Mouse (Mus musculus): ENCODE measurements around the gene Six4.
"Not testable (repeated sequence)": the region's sequence is repeated elsewhere in the genome, so short reads cannot be mapped to it uniquely, and the experiment has no call there.

Gene Six4

DNA sequence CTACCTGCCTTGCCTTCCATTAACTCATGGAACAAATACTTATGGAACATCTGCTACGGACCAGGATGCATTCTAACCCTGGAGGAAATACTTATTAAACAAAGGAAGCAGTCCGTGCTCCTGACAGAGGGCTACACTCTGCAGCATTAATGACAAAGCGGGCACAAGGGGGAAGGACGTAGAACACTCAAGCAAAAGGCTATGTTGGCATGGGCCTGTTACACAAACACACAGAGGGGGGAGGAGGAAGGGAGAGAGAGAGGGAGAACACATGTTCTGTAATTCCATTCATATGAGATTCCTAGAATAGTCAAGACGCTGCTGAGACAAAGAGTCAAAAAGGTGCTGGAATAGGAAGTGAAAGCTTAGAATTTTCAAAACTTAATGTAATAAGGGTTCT is 24.8 kb downstream of the Six4 start:
- DNase-seq (ENCODE audit: low read depth, low spot score), result no peak

GRCm38 (mm10) chr12:73087086-73087485 is 26.2 kb downstream of the Six4 start:
- DNase-seq (ENCODE audit: low read depth, low spot score), result no peak

DNA sequence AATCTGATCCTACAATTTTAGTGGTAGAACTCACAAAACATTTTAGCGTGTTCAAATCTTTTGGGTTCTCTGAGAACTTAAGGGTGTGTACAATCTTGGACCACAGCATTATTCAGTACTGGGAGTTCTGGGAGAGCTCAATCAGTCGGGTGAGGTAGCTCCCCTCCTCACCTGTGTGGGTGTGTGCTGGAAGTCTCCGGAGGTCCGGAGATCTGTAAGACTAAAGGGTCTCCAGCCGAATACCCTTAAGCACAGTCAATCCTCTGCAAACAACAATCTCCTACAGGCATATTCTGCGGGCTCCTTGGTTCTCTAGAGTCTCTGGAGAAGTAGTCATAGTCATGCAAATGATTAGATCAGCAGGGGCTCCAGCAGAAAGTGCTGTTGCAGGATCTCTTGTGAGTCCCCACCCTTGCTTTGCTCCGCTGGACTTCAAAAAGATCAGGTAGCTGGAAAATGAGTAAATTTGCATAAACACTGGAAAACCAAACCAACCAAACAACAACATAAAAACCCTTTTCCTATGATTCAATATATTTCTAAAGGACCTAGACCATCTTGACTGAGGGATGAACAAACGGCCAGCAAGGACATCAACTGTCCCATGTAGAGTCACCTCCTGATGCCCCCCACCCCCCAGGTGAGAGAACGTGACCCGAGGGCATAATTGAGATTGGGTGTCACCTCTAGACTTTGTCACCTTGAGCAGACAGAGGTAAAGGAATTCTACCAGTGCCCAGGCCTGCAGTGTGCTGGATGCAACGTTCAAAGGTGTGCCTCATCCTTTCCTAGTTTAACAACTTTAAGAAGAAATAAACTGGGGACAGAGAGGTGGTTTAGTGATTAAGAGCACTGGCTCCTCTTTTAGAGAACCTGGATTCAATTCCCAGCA is 27.3 kb downstream of the Six4 start:
- no peak for DNase-seq (ENCODE audit: low read depth, low spot score)

GRCm38 (mm10) chr12:73083773-73084172 is 29.5 kb downstream of the Six4 start:
- DNase-seq (ENCODE audit: low read depth, low spot score), result no peak

DNA sequence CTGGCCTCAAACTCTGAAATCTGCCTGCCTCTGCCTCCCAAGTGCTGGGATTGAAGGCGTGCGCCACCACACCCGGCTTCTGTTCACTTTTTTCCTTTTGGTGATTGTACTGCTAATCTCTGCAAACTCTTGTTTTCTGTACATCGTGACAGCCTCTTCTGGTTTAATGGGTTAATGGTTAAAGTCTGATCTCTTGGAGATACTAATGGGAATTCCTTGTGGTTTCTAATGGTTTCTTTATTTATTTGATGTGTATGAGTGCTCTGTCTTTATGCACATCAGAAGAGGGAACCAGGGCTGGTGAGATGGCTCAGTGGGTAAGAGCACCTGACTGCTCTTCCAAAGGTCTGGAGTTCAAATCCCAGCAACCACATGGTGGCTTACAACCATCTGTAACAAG is 31.4 kb downstream of the Six4 start:
- DNase-seq (ENCODE audit: low read depth, low spot score), result not testable (repeated sequence)

DNA sequence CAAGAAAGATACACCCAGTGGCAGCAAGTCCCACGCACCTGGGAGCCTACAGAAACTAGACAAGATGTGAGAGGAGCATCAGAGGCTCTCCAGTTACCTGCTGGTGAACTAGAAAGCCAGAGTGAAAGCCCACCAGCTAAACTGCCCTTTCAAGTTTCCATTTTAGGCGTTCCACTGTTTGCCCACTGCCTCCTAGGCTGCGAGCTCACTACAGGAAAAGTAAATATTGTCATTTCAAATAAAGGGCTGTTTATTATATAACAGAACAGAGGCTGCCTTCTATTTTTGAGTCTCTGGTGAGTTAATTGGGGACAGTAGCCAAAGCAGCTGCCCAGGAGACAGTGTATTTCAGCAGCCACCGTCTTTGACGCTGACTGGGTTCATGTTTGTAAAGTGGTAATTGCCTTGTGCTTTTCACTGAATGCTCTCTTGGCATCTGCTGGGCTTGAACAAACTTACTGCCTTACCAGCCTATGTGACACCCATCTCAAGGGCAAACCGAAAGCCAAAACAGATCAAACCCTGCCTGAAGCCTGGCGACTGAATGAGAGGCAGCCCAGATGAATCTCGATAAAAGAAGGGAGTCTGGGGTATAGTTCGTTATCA is 52.3 kb downstream of the Six4 start:
- no peak for DNase-seq (ENCODE audit: low read depth, low spot score)

DNA sequence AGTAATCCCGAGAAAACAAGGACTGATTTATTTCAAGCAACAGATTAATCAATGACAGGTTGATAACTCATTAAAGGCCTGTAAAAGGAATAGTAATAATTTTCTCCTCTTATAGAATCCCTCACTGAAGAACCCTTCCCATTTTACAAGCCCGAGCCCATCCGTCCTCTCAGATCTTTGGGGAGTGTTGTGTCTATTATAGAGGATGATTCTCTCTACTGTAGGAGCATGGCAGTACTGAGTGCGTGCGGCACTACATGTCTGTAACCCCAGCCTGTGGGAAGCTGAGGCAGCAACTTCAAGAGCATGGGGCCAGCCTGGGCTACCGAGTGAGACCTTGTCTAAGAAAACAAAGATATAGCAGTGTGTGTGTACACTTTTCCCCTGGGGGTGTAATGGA is 55.8 kb downstream of the Six4 start:
- no peak for DNase-seq (ENCODE audit: low read depth, low spot score)

- no peak for DNase-seq (ENCODE audit: low read depth, low spot score)
These were observed 57.8 kb downstream of the Six4 start for GRCm38 (mm10) chr12:73055451-73055850.

GRCm38 (mm10) chr12:73054576-73055185 is 58.6 kb downstream of the Six4 start:
- DNase-seq (ENCODE audit: low read depth, low spot score), result no peak

- no peak for DNase-seq (ENCODE audit: low read depth, low spot score)
These were observed 59.5 kb downstream of the Six4 start, which contains the start of gene Six1 for GRCm38 (mm10) chr12:73053668-73054241. Gene Six1, minus strand, starts transcription at chr12:73053887.

DNA sequence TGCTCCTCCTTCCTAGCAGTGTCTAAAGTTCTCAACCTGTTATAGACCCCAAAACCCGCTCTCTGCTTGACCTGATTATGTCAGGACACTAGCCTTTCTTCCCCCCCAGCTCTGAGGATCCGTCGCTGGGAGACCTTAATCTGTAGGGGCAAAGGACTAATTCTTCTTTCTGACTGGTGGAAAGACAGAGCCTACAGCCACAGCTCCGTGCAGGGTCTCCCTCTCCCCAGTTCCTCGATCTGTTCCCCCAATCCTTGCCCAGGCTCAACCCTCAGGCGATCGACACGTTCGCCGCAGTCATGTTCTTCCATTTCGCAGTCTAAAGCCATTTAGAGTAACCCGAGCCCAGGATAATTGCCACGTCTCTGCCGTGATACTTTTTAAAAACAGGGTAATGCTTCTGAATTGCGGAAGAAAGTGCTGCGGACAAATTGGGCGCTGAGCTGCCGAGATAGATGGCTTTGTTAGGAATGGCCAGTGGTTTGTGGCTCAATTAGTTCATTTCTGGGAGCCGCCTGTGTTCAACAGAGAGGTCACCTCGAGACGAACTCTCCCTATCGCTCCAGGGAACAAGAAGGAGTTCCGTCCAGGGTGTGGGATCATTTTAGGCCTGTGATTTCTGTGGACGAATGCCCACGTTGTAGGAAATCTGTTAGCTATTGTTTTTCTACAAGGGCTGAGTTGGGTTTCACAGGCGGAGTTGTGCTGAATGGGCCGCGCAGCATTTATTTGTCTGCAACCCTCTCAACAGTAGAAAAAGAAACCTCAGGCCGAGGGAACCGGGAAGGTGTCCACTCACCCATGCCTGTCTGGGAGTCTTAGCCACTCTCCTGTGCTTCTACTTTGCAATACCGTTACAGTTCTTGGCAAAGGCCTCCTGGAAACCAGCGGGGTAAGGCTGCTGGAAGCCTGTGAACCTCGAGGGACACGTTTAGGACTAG is 60.3 kb downstream of the Six4 start:
- no peak for DNase-seq (ENCODE audit: low read depth, low spot score)

DNA sequence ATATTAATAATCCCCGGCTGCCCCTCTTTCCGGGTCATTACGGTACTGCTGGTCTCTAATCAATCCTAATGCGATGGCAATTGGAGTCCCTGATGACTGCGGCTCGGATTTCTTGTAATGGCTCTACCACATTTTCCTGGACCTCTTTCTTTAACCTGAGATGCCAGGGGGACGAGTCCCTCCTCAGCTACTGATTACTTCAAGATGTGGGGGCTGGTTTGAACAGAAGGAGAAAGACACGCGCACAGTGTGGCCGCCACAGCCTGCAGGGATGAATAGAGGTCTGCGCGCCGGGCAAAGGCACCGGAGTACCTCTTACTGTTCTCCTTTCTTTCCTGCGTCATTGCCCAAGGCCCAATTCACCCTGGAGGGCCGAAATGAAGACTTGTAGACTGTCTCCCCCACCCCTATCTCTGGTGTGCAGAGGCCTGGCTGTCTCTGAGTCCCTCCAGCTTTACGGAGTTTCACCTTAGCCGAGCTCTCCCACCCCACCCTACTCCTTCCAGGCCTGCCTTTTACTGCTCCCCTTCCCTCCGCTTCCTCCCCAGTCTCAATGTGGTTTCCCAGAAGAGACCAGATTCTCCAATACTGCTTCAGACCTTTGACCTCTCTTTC is 61.1 kb downstream of the Six4 start:
- DNase-seq (ENCODE audit: low read depth, low spot score), result no peak

DNA sequence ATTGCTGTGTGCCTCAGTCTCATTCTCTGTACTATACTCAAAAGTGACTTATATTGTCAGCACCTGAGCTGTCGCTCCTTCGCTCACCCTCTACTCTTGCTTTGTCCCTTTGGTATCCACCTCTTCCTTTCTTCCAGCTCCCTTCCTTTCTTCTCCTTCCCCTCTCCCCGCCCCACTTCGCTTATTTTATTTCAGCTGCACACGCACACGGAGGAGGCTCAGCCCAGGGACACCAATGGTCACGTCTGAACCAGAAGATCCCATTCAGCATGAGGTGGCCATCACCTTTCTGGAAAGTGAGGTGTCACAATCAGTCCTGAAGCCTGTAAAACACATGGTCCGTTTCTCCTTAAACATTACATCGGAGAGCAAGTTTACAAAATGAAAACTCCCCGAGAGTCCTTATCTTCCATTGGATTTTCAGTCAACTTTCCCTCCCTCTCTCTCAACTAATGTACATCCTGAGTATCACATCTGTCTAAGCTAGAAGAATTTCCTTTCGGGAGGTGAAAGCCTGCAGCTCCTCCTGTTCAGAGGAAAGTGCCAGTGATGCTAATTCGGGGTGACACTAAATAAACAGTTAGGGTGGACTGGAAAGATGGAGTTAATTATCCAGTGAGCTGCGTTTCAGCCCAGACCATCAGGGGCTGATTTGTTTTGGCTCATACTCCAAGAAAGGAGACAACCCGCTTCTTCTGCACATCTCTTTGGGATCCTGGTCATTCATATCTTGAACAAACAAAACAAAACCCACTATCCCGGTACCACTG is 62.3 kb downstream of the Six4 start:
- no peak for DNase-seq (ENCODE audit: low read depth, low spot score)

GRCm38 (mm10) chr12:73050305-73050704 is 63.0 kb downstream of the Six4 start:
- no peak for DNase-seq (ENCODE audit: low read depth, low spot score)

All from c-Kit-negative CD71-positive TER-119-positive erythroid progenitor cells, embryonic 14.5 days (primary cell).